Mouse (Mus musculus) spleen, embryonic (tissue): ENCODE results near the gene Gm572.

Experiments
- CTCF ChIA-PET: fragments of 350-600 bp; sonication (Branson Sonifier 250); formaldehyde crosslinking; loops from one replicate; lab custom pipeline; 2022; lab: Charles Lee

Gene Gm572

GRCm38 (mm10) chr4:148625756-148626622, 17.1 kb upstream of the Gm572 start:
- CTCF ChIA-PET: no interaction called here

DNA sequence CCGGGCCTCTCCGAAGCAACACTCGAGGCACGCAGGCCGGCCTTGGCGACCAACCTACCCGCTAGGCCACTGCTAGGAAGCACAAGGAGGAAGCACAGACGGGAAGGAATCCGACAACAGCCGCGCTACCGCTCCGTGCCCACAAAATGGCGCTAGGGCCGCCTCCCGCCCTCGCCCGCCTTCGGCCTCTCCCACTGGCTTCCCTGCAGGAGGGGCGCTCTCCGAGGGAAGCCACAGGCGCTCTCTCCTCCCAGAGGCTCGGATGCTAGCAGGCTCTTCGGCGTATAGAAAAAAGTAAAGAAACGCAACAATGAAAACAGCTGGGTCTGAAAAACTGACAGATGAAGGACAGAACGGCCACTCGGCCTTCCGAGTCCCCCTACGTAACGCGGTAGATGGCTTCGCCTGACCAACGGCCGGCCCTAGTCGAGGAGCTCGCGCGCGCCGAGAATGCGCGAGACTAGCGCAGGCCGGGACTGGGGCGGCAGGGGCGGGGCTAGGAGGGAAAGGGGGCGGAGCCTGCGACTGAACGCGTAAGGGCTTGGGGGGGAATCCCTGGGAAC, 16.4 kb upstream of the Gm572 start, which contains the start of gene Tardbp:
Tardbp (minus strand) TSS at position 397 of the 563 bp plus-strand sequence.
- CTCF ChIA-PET: no interaction called here

GRCm38 (mm10) chr4:148627246-148627645, 15.9 kb upstream of the Gm572 start:
- CTCF ChIA-PET: no interaction called here

- CTCF ChIA-PET: no interaction called here
Observed at GRCm38 (mm10) chr4:148632013-148632692, 11.0 kb upstream of the Gm572 start.

DNA sequence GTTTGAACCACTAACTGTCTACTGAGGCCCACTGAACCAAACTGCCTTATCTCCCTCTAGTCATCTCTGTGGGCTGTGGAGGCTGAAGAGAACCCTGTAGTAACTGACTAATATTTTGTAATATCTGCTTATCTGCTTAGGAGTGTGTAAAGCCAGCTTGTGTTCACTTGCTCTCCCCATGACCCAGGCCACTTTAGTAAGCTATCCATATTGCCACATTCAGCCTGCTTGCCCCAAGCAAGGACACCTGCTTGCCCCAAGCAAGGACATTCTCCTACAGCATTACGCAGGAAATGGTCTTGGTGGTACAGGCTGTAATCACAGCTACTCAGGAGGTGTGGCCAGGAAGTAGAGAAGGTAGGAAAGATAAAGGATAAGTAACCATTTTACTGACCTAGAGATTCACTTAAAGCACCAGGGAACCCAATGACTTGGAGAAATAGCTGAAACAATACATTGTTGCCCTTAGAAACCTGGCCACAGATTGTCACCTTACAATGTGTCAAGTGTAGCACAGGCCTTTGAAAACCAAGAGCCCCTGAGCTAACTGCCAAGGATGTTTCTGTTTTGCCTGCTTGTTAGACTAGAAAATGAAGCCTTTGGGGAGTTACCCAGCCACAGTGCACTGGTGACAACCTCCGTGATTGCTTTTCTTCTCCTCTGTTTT, 9.6 kb upstream of the Gm572 start:
- CTCF ChIA-PET: no interaction called here

DNA sequence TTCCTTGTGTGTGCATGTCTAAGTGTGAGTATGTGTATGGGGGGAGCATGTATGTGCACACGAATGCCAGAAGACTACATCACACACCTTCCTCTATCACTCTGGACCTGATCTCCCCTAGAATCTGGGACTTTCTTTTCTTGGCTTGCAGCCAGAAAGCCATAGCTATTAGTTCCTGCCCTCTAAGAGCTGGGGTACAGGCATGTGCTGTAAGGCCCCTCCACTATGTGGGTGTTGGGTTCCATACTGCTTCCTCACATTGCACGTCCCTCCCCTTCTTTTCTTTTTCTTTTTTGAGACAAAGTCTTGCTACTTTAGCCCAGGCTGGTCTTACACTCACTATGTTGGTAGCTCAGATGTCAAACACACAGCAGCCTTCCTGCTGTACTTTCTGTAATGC, 7.8 kb upstream of the Gm572 start:
- CTCF ChIA-PET: interaction anchor here (0.7 kb wide), 1 partner anchor 1221 kb away, joined by 4 read pairs; no protein-coding TSS in a partner anchor

DNA sequence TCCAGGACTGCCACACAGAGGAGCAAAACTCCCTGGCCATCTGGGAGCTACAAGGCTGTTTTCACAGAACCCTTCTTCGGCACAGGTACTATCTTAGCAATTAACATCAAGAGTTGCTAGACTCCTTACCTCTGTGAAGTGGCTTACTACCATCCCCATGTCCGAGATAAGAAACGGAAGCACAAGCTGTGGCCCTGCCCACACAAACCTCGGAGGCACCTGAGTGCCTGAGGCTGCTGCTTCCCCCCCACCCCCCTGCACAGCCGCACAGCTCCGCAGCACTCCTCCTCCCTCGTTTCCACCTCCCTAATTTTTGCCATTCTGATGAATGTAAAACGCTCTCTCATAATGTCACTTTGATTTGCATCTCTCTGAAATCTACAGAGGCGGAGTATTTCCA, 4.8 kb upstream of the Gm572 start:
- CTCF ChIA-PET: interaction anchor here (0.7 kb wide), 1 partner anchor 374 kb away, joined by 3 read pairs; no protein-coding TSS in a partner anchor

- CTCF ChIA-PET: no interaction called here
Observed at GRCm38 (mm10) chr4:148639455-148639854, 3.7 kb upstream of the Gm572 start.

DNA sequence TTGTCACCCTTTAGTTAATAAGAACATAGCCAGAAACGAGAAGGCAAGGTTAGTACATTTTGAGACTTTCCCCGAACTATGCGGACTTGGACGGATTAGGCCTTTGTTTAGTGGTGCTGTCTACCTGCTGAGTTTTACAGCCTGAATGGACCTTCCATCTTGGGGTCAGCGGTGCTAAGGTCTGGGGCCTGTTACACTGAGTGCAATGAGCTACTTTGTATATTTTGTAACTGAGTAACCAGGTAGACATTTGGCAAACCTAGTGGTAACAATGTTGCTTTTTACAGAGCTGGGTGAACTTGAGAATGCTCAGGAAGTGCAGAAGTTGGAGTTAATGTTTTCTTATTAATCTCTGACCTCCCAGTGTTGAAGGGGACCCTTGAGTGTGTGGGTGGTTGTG, 2.0 kb upstream of the Gm572 start:
- CTCF ChIA-PET: no interaction called here

DNA sequence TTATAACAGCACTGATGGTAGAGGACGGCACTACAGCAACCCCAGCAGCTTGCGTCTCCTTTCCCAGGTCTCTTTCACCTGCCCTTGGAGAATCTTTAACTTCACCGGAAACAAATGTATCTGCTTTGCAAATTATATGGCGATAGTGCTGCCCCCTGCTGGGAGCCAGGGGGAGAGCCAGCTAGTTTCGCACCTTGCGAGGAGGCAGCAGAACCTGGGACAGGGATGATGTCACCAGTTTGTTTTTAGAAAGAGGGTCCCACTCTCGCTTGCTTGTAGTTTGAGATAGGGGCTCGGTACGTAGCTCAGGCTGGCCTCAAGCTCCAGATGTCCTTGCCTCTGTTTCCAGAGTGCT, 1.0 kb downstream of the Gm572 start:
- CTCF ChIA-PET: no interaction called here

DNA sequence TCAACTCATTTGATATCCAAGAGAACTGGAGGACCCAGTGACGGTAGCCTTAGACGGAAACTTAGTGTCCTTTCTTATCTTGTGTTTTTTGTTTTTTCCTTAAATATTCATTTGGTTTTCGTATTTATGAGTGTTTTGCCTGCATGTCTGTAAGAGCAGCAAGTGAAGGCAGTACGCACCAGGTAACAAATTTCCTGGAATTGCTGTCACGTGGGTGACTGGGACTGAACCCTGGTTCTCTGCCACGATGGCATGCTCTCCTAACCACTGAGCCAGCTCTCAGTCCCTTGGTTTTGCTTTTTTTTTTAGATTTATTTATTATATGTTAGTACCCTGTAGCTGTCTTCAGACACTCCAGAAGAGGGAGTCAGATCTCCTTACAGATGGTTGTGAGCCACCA, 1.8 kb downstream of the Gm572 start:
- CTCF ChIA-PET: no interaction called here

GRCm38 (mm10) chr4:148646616-148647015, 3.5 kb downstream of the Gm572 start:
- CTCF ChIA-PET: interaction anchor here (0.6 kb wide), 1 partner anchor 11 kb away, joined by 6 read pairs; no protein-coding TSS in a partner anchor

- CTCF ChIA-PET: interaction anchor here (0.7 kb wide), 1 partner anchor 12 kb away, joined by 5 read pairs; no protein-coding TSS in a partner anchor
Observed at GRCm38 (mm10) chr4:148649309-148649708, 6.2 kb downstream of the Gm572 start.

DNA sequence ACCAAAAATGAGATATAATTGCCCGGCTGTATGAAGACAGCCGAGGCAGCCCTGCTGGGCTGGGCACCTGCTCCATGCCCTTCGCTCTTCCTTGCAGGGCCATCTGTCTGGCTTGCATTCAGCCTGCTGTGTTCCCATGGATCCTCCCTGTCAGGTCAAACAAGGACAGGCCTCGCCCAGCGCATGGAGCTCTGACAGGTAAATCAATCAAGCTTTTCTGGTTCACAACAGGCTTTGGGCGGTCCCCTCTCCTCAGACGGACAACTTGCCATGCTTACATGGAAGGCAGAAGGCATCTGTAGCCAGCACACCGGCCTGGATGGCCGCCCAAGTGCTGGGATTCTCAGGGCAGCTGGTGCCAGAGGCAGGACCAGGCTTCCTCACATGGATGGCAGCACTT, 7.9 kb downstream of the Gm572 start:
- CTCF ChIA-PET: no interaction called here

DNA sequence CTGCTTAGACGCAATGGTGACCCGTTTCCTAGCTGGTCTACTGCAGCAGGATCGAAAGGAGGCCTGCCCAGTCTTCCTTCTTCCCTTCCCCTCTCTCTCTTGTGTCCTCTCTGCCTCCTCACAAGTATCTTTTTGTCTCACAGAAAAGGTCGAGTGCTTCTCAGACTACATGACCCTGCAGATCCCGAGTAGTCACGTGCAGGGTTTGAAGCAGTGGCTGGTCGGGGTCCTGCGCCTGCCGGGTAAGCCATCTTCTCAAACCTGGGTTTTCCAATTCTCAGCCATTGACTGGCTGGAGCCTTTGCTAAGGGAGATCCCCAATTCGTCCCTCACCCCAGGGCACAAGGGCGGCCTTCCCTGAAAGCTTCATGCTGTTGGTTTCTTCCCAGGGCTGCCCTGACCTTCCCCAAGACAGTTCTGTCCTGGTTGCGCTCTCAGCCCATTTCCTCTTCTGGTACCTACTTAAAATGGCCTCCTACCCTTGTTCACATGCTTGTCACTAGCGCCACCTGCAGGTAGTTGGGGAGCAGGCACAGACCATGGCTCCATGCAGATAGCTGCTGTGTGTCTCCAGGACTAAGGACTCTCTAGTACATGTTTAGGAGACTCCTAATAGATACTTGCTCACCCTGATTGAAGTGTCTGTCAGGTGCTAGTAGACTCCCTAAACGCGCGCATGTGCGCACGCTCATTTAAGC, 11.7 kb downstream of the Gm572 start:
- CTCF ChIA-PET: no interaction called here

GRCm38 (mm10) chr4:148656691-148657258, 13.7 kb downstream of the Gm572 start:
- CTCF ChIA-PET: no interaction called here

DNA sequence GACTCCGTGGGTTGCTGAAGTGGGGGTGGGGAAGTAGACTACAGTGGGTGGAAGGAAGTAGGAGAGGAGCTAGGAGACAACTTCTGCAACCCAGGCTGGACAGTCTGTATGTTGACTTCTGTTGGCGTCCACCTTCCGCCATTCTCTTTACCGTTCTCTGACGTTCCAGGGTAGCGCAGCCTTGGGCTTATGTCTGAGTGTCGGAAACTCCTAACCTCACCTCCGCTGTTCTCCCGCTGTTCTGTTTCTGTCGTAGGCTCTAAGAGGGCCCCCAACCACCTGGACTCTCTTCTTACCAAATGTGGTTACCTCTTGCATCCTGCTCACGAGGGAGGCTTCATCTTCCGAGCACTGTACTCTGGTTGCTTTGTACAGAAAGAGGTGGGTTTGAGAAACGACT, 14.7 kb downstream of the Gm572 start:
- CTCF ChIA-PET: no interaction called here

DNA sequence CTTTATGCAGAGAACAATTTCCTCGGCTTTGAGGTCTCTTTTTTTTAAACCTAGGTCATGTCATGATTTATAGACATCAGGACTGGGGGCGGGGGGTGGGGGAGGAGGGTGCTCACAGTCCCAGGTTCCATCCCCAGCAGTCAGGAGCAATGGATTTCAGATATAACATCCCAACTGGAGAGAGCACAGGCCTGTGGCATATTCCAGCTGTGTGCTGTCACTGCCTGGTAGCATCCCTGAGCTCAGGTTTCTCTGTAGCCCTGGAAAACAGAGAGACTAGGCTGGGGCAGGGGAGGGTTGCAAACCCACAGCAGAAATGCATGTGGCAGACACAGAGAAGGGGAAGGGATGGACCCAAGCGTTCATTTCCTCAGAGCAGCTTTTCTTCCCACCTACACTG, 17.1 kb downstream of the Gm572 start:
- CTCF ChIA-PET: no interaction called here

DNA sequence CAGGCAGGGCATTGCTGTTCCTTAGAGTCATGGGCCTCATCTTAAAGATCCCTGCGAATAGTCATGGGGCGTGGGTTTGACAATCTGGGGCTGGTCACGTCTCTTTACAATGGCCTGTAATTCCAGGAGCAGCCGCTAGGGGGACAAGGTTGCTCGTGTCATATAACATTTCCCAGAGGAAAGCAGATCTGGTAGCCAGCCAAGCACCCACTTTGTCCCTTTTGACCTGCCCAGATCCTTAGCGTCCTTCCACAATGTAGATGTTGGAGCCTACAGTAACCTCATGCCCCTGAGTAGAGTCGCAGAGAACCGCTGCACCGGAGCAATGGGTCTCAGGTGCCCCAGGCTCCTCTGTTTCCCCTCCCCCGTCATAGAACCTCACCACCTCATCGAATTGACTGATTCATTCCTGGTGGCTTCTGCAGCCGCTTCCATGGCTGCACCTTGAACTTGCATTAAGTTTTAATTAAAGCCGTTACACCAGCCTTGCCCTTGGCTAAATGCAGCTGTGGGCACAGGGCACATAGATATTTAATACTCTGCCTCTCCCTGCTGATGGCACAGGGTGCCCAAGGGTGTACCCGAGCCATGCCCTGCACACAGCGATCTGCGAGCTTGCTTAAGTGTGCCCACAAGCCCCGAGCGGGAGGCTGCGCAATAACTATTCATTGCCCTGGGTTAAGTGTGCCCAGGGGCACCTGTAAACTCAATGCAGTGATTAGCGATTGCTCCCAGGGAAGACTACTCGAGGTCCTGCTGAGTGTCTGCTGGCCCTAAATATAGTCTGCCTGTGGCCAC, 19.2 kb downstream of the Gm572 start:
- CTCF ChIA-PET: no interaction called here

DNA sequence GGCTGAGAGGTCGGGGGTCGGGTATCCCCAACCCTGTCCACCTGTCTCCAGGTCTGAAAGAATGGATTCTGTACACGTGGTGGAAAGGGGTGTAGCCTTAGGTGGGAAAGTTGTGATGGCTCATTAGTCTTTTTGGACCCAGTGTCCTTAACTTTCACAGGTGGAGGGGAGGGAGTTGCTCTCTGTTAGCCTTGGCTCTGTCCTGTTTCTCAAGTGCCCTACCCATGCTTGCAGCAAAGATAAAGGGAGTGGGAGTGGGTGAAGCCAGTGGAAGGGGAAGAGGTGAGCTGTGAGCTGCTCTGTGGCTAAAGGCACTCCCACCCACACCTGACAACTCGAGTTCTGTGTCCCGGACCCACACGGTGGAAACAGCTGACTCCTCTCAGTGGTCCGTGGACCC, 20.2 kb downstream of the Gm572 start:
- CTCF ChIA-PET: no interaction called here
